Mouse (Mus musculus) CD8-positive naive resting alpha-beta T cell, adult 57 days (primary cell): ENCODE results near the gene Upk3a. TPM values are rescaled to one million over a fixed set of nuclear protein-coding genes. Genes with fewer than 3 reads are reported as not detected.

Source experiments
- total RNA-seq: library from RNA; stranded (reverse); gene quantifications from one replicate; pipeline ENCODE4 v1.2.4, GENCODE M21; 2023

Upk3a gene
- not detected for total RNA-seq

DNA sequence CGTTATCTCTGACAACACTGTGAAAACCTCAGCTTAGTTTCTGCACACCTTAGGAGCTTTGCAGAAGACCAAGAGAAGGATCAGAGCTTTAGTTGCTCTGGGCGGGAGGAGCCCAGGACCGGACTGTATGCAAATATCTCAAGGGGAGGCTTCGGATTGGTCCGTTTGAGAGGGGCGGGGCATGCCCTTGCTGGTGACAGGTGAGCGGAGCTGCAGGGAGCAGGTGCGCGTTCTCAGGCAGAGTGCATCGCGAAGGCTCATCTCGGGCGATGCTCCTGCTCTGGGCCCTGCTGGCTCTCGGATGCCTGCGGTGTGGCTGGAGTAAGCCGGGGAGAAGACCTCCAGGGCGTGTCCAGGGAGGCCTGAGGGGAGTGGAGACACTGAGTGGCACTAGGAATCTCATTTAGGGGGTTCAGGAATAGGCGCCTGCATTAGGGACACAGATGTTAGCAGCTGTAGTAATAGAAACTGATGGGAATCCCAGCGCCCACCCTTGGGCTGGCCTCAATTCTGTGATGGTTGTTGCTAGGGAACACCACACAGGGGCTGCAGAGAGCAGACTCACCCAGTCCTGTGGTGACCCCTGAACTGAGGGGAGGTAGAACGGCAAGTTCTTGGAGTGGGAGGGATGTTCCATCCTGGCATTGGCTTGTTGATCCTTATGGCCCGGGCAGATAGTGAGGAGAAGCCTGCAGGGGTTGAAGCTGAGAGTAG lies at the start of gene Upk3a:
Upk3a (plus strand) TSS at position 191 of the 714 bp plus-strand sequence.

DNA sequence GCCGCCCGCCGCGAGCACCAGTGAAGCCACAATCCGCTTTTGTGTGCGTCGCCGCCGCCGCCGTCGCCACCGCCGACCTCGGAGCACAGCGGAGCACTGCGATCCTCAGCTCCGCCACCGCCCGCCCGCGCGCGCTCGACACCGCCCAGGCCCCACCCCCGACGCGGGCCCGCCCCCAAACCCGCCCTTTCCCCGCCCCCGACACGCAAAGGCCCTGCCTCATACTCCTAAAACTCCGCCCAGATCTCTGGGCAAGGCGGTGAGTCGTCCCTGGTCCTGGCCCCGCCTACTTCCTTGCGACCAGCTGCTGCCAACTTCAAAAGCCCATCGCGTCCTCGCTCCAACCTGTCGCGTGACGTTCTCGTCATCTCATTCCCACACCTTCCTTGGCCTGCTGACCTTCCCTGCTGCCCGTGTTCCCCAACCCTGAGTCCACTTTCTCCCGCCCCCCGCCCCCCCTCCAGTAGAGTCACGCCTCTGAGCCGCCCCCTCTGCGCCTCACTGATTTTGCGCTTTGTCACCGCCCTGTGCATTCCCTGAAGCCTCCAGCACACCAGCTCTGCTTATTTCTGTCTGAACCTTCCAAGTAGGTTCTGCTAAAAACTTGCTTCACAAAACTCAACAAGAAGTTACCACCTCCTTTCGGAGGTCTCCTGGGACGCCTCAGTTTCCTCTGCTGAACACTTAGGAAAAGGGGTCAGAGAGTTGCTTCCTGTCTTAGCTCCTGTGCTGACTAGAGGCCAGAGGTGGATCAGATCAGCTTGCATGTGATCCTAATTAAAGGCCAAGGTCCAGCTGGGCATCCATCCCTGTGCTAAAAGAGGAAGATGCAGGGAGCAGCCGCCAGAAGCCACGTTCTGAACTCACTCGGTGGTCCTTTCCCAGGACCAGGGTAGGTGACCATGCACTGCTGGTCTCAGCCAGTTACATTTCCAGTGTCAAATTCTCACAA lies 28.8 kb upstream of the Upk3a start, which contains the start of gene 5031439G07Rik:
5031439G07Rik (minus strand) TSS at position 678 of the 952 bp plus-strand sequence.

DNA sequence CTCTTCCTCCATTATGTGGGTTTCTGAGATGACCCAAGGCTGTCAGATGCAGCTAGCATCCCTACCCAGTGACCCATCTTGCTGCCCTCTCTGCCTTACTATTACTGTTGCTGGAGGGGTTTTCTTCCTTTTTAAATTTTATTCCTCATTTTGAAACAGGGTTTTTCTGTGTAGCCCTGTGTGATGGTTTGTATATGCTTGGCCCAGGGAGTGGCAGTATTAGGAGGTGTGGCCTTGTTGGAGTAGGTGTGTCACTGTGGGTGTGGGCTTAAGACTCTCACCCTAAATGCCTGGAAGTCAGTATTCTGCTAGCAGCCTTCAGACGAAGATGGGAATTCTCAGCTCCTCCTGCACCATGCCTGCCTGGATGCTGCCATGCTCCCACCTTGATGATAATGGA lies 11.7 kb downstream of the Upk3a start, which contains the start of gene Fam118a:
Fam118a (plus strand) TSS at position 301 of the 400 bp plus-strand sequence.

Other genes starting within 250 kb of the Upk3a start
- gene Phf21b, start 161.1 kb upstream of the Upk3a start, total RNA-seq = 9.6 TPM
- gene Gm29666, start 97.1 kb upstream of the Upk3a start, total RNA-seq = 0.92 TPM
- 59.4 TPM for gene Nup50, start 93.7 kb upstream of the Upk3a start, total RNA-seq
- 17.7 TPM for gene 5031439G07Rik, start 28.6 kb upstream of the Upk3a start, total RNA-seq
- 205 TPM for gene Fam118a, start 11.8 kb downstream of the Upk3a start, total RNA-seq
- gene Smc1b, start 114.8 kb downstream of the Upk3a start, total RNA-seq = not detected
- gene Ribc2, start 114.9 kb downstream of the Upk3a start, total RNA-seq = not detected
- gene Fbln1, start 188.8 kb downstream of the Upk3a start, total RNA-seq = 1.0 TPM